Mouse (Mus musculus) forebrain, embryonic 13.5 days (tissue): ENCODE data around the gene Tenm2. TPM values are rescaled to one million over a fixed set of nuclear protein-coding genes. Genes with fewer than 3 reads are reported as not detected.

ENCODE experiments used
- ATAC-seq: fragments of 200-750 bp; cut with Nextera tagmentation; 2 replicates; pipeline ENCODE4 v1.8.0; 2017
- H3K27ac ChIP-seq: fragments of 300-500 bp; sonication (generic); 2 replicates; pipeline ENCODE4 v1.5.1; 2015; ENCODE audit warnings: inconsistent platforms, mild to moderate bottlenecking, moderate library complexity
- H3K27me3 ChIP-seq: fragments of 300-500 bp; sonication (generic); 2 replicates; pipeline ENCODE4 v1.6.1; 2015; ENCODE audit warnings: mild to moderate bottlenecking, inconsistent platforms
- H3K36me3 ChIP-seq: fragments of 300-500 bp; sonication (generic); 2 replicates; pipeline ENCODE4 v1.6.1; 2015; ENCODE audit warnings: mild to moderate bottlenecking, inconsistent platforms; ENCODE audit not compliant: poor library complexity, severe bottlenecking
- H3K4me1 ChIP-seq: fragments of 300-500 bp; sonication (generic); 2 replicates; pipeline ENCODE4 v1.6.1; 2015; ENCODE audit warnings: inconsistent platforms
- H3K4me2 ChIP-seq: fragments of 300-500 bp; sonication (generic); 2 replicates; pipeline ENCODE4 v1.6.1; 2015; ENCODE audit warnings: inconsistent platforms, mild to moderate bottlenecking, moderate library complexity
- H3K4me3 ChIP-seq: fragments of 300-500 bp; sonication (generic); 2 replicates; pipeline ENCODE4 v1.5.1; 2015; ENCODE audit warnings: mild to moderate bottlenecking, inconsistent platforms
- H3K9ac ChIP-seq: fragments of 300-500 bp; sonication (generic); 2 replicates; pipeline ENCODE4 v1.6.1; 2015; ENCODE audit warnings: mild to moderate bottlenecking, inconsistent platforms
- H3K9me3 ChIP-seq: fragments of 300-500 bp; sonication (generic); replicated peaks from 2 replicates; pipeline ENCODE4 v1.6.1; 2016; ENCODE audit warnings: inconsistent platforms
- WGBS: fragments of 180-500 bp; shearing (Covaris S2); methylation state at CpG from one replicate; pipeline ENCODE4 v1.1.7; 2015; 5-methylcytosine and 5-hydroxymethylcytosine counted together
- polyA plus RNA-seq: library from polyadenylated mRNA; unstranded; fragments of >200 nt; fragmentation: Nextera tagmentation; extraction: Ambion mirVana; gene quantifications from 2 replicates; pipeline ENCODE4 v1.2.1, GENCODE M21; 2015

Tenm2 gene
- polyA plus RNA-seq, 1 experiment from 2014 or later = 18.2 TPM

GRCm38 (mm10) chr11:36647179-36647578 is 588.6 kb downstream of the Tenm2 start:
- Histone ChIP-seq H3K36me3 (no peaks in the 10 kb centered on the region), H3K4me2 (no peak overlapping the region), H3K9ac (no peak overlapping the region), H3K27me3 (no peaks in the 10 kb centered on the region), H3K27ac (no peak overlapping the region), H3K4me1 (peaks cover 9% of the 10 kb centered on the region), H3K9me3 (no peaks in the 10 kb centered on the region), H3K4me3 (no peak overlapping the region)
- 14% methylated on average over 1 of the region's 1 CpGs for WGBS
- no peak for ATAC-seq

DNA sequence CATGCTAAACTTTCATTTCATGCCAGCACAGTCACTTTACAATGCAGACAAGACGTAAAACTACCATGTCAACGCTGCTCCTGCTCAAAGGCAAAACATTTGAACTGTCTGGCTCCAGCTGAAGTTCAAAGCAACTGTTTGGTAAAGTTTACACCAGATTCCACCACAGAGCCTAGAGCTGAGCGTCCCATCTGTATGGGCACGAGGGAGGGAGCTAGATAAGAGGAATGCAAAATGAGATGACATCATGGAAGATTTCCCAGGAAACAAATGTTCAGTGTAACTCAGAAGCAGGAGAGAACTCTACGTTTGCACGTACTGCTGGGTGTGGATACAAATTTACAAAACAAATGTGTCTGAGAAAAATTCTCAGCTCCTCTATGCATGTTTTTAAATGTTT is 600.7 kb downstream of the Tenm2 start:
- Histone ChIP-seq H3K4me2 (no peak overlapping the region), H3K4me1 (peaks cover 14% of the 10 kb centered on the region; the same call in 1 of the 2 replicates), H3K36me3 (no peaks in the 10 kb centered on the region), H3K9me3 (no peaks in the 10 kb centered on the region), H3K27me3 (no peaks in the 10 kb centered on the region), H3K9ac (no peak overlapping the region), H3K27ac (no peak overlapping the region), H3K4me3 (no peak overlapping the region)
- 32% methylated on average over 6 of the region's 6 CpGs for WGBS
- ATAC-seq = no peak

GRCm38 (mm10) chr11:36632201-36632600 is 603.6 kb downstream of the Tenm2 start:
- Histone ChIP-seq H3K36me3 (no peaks in the 10 kb centered on the region), H3K9me3 (no peaks in the 10 kb centered on the region), H3K27ac (no peak overlapping the region), H3K27me3 (no peaks in the 10 kb centered on the region), H3K4me3 (no peak overlapping the region), H3K4me2 (no peak overlapping the region), H3K4me1 (peaks cover 14% of the 10 kb centered on the region; the same call in 1 of the 2 replicates), H3K9ac (no peak overlapping the region)
- ATAC-seq = no peak

DNA sequence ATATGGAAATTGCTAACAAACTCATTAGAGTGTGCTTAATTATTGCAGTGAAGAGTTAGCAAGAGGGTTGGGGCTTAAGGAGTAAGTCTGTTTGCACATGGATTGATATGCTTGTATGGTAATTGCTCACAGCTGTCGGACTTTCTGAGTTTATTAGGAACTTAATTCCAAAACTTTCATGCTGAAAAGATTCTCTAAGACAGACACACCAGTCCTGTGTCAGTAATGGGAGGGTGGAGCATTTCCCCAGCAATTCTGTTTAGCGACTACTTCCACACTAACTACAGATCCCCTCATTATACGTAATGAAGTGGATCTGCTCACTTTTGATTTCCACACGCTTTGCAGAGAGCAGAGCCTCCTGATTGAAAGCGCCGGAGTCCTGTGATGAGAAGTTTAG is 622.0 kb downstream of the Tenm2 start:
- 41% methylated on average over 6 of the region's 6 CpGs for WGBS
- no peaks in the 10 kb centered on the region for H3K9me3 ChIP-seq
- peaks cover 20% of the 10 kb centered on the region for H3K4me1 ChIP-seq
- peak overlapping the region; percentile 33; the same call in 1 of the 2 replicates for H3K27ac ChIP-seq
- no peak overlapping the region for H3K4me3 ChIP-seq
- no peak for ATAC-seq
- no peaks in the 10 kb centered on the region for H3K27me3 ChIP-seq
- peak overlapping the region; percentile 43 for H3K4me2 ChIP-seq
- 0 out of 2 replicates have a peak, but pooled peaks cover 3% of the 10 kb centered on the region for H3K36me3 ChIP-seq
- H3K9ac ChIP-seq = no peak overlapping the region

DNA sequence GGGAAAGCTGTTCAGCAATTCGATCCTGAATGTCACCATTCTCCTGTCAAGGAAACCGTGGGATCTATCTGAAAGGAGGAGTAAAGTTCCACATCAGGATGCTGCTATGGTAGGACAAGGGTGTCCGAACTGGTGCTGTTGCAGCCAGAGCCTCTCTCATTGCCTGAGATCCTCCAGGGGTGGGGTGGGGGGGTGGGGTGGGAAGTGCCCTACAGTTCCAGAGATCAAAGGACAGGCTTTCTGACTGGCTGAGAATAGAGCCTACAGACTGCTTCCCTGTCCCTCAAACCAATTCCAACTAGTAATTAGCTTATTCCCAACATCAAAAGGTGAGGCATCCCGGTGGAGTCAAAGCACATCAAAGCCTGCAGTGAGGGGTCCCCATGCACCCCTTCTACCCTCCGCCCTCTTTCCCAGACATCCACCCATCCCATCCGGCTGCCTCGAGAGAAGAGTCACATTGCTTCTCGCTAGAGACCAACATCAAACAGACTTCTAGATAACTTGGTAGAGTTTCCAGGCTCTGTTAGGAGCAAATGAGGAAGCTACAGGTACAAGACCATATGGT is 630.9 kb downstream of the Tenm2 start:
- H3K4me3 ChIP-seq = no peak overlapping the region
- no peaks in the 10 kb centered on the region for H3K27me3 ChIP-seq
- peak overlapping the region; percentile 40 for H3K27ac ChIP-seq
- H3K4me1 ChIP-seq = peaks cover 31% of the 10 kb centered on the region
- 21% methylated on average over 8 of the region's 8 CpGs for WGBS
- H3K9ac ChIP-seq = no peak overlapping the region
- no peaks in the 10 kb centered on the region for H3K9me3 ChIP-seq
- no peaks in the 10 kb centered on the region for H3K36me3 ChIP-seq
- ATAC-seq = peak; percentile 50; the same call in 1 of the 2 replicates
- H3K4me2 ChIP-seq = no peak overlapping the region

DNA sequence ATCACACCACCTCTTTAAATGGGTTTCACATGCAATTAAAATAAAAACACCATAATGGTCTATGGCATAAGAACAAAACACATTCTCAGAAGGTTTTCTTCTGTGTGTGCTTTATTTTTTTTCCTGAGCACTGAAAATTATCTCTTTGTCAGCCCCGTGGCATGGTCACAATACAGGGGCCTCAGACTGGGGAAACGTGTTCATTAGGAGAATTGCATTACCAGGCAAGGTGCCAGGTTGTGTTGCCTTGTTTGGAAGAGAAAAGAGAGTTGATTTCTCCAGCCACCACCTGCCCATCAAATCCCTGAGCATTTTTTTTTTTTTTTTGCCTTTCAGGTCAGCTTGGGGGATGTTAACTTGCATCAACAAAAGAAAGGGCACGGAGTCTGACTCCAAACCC is 631.5 kb downstream of the Tenm2 start:
- 15% methylated on average over 3 of the region's 3 CpGs for WGBS
- H3K27me3 ChIP-seq = no peaks in the 10 kb centered on the region
- no peak overlapping the region for H3K9ac ChIP-seq
- no peak overlapping the region for H3K4me3 ChIP-seq
- H3K4me1 ChIP-seq = peaks cover 34% of the 10 kb centered on the region
- no peaks in the 10 kb centered on the region for H3K36me3 ChIP-seq
- H3K27ac ChIP-seq = no peak overlapping the region
- H3K4me2 ChIP-seq = no peak overlapping the region
- peak; percentile 78; the same call in 1 of the 2 replicates for ATAC-seq
- no peaks in the 10 kb centered on the region for H3K9me3 ChIP-seq

DNA sequence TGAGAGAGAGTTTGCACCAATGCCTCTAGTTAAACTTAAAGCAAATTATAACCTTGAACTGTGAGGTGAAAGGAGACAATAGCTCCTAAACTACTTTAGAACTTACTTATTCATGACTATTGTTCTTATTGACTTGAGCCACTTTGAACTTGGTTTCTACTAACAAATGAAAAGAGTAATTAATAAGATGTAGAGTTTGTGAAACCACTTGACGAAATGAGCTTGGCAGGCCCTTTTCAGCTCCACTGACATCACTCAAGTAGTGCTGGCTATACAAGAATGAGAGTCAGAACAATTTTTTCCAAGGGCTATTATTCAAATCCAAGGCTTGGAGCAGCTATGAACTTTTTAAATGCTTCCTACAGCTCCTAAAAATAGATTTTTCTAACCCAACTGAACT is 643.3 kb downstream of the Tenm2 start:
- no peak overlapping the region for H3K4me2 ChIP-seq
- H3K9ac ChIP-seq = no peak overlapping the region
- H3K9me3 ChIP-seq = no peaks in the 10 kb centered on the region
- H3K36me3 ChIP-seq = no peaks in the 10 kb centered on the region
- H3K4me1 ChIP-seq = peaks cover 11% of the 10 kb centered on the region; the same call in 1 of the 2 replicates
- H3K27ac ChIP-seq = no peak overlapping the region
- no peak overlapping the region for H3K4me3 ChIP-seq
- no peaks in the 10 kb centered on the region for H3K27me3 ChIP-seq
- ATAC-seq = peak; percentile 19; the same call in 1 of the 2 replicates
- WGBS = 11% methylated on average over 1 of the region's 1 CpGs

DNA sequence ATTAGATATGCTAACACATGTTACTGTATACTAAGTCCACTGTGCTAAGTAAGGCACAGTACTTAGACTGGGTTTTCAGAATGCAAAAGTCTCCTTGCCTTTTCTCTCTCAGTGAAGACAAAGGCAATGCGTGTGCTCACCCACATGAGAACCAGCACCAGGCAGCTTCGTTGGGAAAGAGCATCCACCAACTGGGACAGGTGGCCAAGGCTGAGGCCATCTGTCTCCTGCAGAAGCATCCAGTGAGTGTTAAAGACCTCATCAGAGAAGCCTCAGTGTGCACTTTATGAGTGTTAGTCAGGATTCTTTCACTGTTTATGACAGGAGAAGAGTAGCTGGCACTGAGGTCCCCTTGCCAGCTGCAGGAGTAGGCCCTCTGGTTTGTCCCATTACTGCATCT is 669.6 kb downstream of the Tenm2 start:
- Histone ChIP-seq H3K27me3 (no peaks in the 10 kb centered on the region), H3K9ac (no peak overlapping the region), H3K4me1 (peaks cover 10% of the 10 kb centered on the region), H3K9me3 (no peaks in the 10 kb centered on the region), H3K4me2 (no peak overlapping the region), H3K36me3 (no peaks in the 10 kb centered on the region), H3K27ac (no peak overlapping the region), H3K4me3 (no peak overlapping the region)
- 0 out of 2 replicates have a peak, but pooled peaks have one; percentile 58 for ATAC-seq
- WGBS = 56% methylated on average over 2 of the region's 2 CpGs

GRCm38 (mm10) chr11:36562851-36563250 is 672.9 kb downstream of the Tenm2 start:
- WGBS = 69% methylated on average over 3 of the region's 3 CpGs
- Histone ChIP-seq H3K4me1 (peaks cover 10% of the 10 kb centered on the region), H3K9ac (no peak overlapping the region), H3K27ac (no peak overlapping the region), H3K9me3 (no peaks in the 10 kb centered on the region), H3K4me2 (no peak overlapping the region), H3K36me3 (no peaks in the 10 kb centered on the region), H3K4me3 (no peak overlapping the region), H3K27me3 (no peaks in the 10 kb centered on the region)
- ATAC-seq = no peak

DNA sequence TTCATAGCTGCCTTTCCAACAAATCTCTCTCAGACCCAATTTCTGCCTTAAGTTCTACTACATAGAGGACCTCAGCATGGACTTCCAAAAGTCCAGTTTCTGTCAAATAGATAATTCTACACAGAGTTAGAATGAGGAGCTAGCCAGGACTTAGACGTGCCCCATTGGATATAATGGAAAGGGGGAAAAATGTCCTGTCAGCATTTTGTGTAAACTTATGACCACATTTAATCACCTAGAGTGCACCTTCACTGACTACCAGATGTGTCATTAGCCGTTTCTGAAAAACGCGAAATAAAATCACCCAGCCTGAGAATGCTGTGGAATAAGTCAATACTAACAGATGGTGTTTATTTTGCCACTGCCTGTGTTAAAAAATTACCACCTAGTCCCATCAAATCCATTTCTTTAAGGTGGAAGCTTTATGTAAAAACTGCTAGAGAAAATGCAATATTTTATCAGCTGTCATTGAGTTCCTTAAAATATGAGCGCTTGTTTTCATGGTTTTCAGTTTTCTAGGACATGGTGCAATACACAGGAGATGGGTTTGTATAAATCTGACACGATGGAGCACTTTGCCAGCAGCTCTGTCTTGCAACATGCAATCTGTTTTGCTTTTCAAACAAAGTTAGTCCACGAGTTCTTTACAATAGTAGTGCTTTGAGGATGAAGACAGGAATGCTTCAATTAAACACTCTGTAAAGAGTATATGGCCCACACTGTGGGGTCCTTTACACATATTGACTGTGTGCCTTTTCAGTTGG is 674.8 kb downstream of the Tenm2 start:
- ATAC-seq = no peak

DNA sequence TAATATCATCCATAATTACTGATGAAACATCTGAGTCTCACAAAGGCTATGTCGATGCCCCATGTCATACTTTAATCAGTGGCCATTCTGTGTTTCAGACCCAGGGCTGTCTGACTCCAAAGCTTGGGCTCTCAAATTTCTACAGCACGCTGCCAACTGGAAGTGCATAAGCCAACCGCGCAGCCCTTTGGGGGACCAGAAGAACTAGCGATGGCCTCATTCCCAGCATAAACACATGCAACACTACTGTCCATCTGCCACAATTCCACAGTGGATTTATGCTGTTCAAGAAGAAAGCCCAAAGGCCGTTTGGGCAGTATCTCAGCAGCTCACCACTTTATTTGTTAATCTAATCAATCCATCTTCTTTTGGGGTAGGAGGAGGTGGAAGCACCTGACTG is 678.4 kb downstream of the Tenm2 start:
- H3K36me3 ChIP-seq = no peaks in the 10 kb centered on the region
- no peak overlapping the region for H3K4me2 ChIP-seq
- H3K4me1 ChIP-seq = peaks cover 18% of the 10 kb centered on the region
- no peak overlapping the region for H3K27ac ChIP-seq
- no peak overlapping the region for H3K4me3 ChIP-seq
- H3K27me3 ChIP-seq = no peaks in the 10 kb centered on the region
- ATAC-seq = no peak
- no peak overlapping the region for H3K9ac ChIP-seq
- 91% methylated on average over 6 of the region's 6 CpGs for WGBS
- H3K9me3 ChIP-seq = no peaks in the 10 kb centered on the region

More for the DNA sequence above, 674.8 kb downstream of the Tenm2 start:
- H3K9me3 ChIP-seq = no peaks in the 10 kb centered on the region
- 79% methylated on average over 7 of the region's 7 CpGs for whole genome bisulfite sequencing
- H3K4me2 ChIP-seq = no peak overlapping the region
- no peaks in the 10 kb centered on the region for H3K36me3 ChIP-seq
- no peak overlapping the region for H3K9ac ChIP-seq
- 0 out of 2 replicates have a peak, but pooled peaks cover 4% of the 10 kb centered on the region for H3K4me1 ChIP-seq
- H3K27ac ChIP-seq = no peak overlapping the region
- H3K4me3 ChIP-seq = no peak overlapping the region
- no peaks in the 10 kb centered on the region for H3K27me3 ChIP-seq

- Histone ChIP-seq H3K4me1 (peaks cover 41% of the 10 kb centered on the region), H3K27me3 (no peaks in the 10 kb centered on the region), H3K27ac (0 out of 2 replicates have a peak overlapping the region, but pooled peaks have one; percentile 15), H3K9ac (no peak overlapping the region), H3K4me2 (no peak overlapping the region), H3K4me3 (no peak overlapping the region), H3K9me3 (no peaks in the 10 kb centered on the region), H3K36me3 (no peaks in the 10 kb centered on the region)
- 11% methylated on average over 5 of the region's 5 CpGs for WGBS
- 0 out of 2 replicates have a peak, but pooled peaks have one; percentile 33 for ATAC-seq
Observed at GRCm38 (mm10) chr11:36553286-36553685, 682.5 kb downstream of the Tenm2 start.
